Mouse (Mus musculus) hindbrain, embryonic 15.5 days (tissue): ENCODE measurements at regions not wholly inside any gene's neighbourhood (a gene's known extent, or its start where the extent isn't known, plus 50 kb on each side); places are given as distances from the start of the nearest gene placed in this dataset.

ENCODE experiments used
- ATAC-seq: fragments of 200-750 bp; cut with Nextera tagmentation; 2 replicates; pipeline ENCODE4 v1.8.0; 2017; ENCODE audit warnings: low read depth, moderate number of reproducible peaks, moderate TSS enrichment; ENCODE audit not compliant: low FRiP score
- H3K27ac ChIP-seq: fragments of 300-500 bp; sonication (generic); replicated peaks from 2 replicates; pipeline ENCODE4 v1.5.1; 2015; ENCODE audit warnings: mild to moderate bottlenecking, inconsistent platforms
- H3K27me3 ChIP-seq: fragments of 300-500 bp; sonication (generic); 2 replicates; pipeline ENCODE4 v1.6.1; 2015; ENCODE audit warnings: control low read depth, inconsistent platforms
- H3K36me3 ChIP-seq: fragments of 300-500 bp; sonication (generic); 2 replicates; pipeline ENCODE4 v1.6.1; 2015; ENCODE audit warnings: control low read depth, inconsistent platforms
- H3K4me1 ChIP-seq: fragments of 300-500 bp; sonication (generic); replicated peaks from 2 replicates; pipeline ENCODE4 v1.6.1; 2015; ENCODE audit warnings: control low read depth, inconsistent platforms
- H3K4me2 ChIP-seq: fragments of 300-500 bp; sonication (generic); 2 replicates; pipeline ENCODE4 v1.6.1; 2015; ENCODE audit warnings: moderate library complexity, mild to moderate bottlenecking, inconsistent platforms
- H3K4me3 ChIP-seq: fragments of 300-500 bp; sonication (generic); 2 replicates; pipeline ENCODE4 v1.5.1; 2015; ENCODE audit warnings: mild to moderate bottlenecking, inconsistent platforms
- H3K9ac ChIP-seq: fragments of 300-500 bp; sonication (generic); 2 replicates; pipeline ENCODE4 v1.6.1; 2015; ENCODE audit warnings: inconsistent platforms
- H3K9me3 ChIP-seq: fragments of 300-500 bp; sonication (generic); 2 replicates; pipeline ENCODE4 v1.6.1; 2016; ENCODE audit warnings: control low read depth, inconsistent platforms
- WGBS: fragments of 180-500 bp; shearing (Covaris S2); methylation state at CpG from one replicate; pipeline ENCODE4 v1.1.7; 2015; 5-methylcytosine and 5-hydroxymethylcytosine counted together

DNA sequence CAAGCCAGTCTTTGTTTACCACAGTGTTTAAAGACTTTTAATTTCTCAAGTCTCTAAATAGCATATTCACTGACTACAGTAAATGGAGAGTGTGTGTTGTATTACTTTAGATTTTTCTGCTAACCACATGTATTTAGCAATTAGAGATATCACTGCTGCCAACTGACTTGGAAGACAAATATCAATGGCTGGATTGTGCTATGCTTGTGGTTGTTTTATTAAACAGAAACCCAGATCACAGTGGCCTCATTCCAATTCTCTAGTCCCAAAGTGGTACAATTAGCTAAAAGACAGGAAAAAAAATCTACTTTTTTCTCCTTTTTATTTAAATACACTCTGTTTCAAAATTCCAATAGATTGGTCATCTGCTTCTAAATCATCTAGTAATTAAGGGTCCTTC, 72.6 kb downstream of the Zfp120 start:
- Histone ChIP-seq H3K9me3 (no peaks in the 10 kb centered on the region), H3K4me1 (no peaks in the 10 kb centered on the region), H3K9ac (no peak overlapping the region), H3K4me2 (no peak overlapping the region), H3K36me3 (no peaks in the 10 kb centered on the region), H3K27ac (no peak overlapping the region), H3K27me3 (no peaks in the 10 kb centered on the region), H3K4me3 (no peak overlapping the region)
- ATAC-seq, result no peak

DNA sequence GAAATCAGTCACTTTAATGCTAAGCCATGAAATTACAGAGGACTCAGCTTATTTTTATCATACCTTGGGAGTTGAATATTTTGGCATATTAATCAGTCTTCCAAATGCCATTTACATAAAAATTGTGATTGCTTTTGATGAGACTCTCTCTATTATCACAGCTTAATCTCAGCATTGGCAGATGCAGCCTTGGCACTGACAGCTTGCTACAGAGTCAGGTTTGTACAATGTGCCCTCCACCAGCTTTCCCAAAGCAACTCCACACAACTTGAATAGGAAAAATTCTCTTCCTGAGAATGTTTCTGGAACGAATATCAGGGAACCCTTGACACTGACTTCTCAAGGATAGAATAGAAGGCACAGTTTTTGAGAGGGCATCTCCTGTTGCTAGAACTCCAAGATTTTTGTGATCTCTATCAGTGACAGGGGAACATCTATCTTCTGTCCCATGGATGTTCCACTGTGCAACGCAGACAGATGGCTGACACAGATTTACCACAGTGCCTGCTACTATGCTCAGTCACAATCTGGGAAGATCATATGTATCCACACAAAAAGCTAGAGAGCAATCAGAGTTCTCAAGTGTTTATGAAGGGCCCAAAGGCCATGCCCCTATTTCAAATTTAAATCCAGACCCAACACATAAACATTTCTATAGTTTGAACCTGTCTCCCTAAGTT, 76.3 kb downstream of the Zfp120 start:
- Histone ChIP-seq H3K27me3 (no peaks in the 10 kb centered on the region), H3K9ac (no peak overlapping the region), H3K36me3 (no peaks in the 10 kb centered on the region), H3K9me3 (no peaks in the 10 kb centered on the region), H3K27ac (no peak overlapping the region), H3K4me2 (no peak overlapping the region), H3K4me3 (no peak overlapping the region), H3K4me1 (no peaks in the 10 kb centered on the region)
- 81% methylated on average over 2 of the region's 2 CpGs for WGBS
- ATAC-seq, result no peak

DNA sequence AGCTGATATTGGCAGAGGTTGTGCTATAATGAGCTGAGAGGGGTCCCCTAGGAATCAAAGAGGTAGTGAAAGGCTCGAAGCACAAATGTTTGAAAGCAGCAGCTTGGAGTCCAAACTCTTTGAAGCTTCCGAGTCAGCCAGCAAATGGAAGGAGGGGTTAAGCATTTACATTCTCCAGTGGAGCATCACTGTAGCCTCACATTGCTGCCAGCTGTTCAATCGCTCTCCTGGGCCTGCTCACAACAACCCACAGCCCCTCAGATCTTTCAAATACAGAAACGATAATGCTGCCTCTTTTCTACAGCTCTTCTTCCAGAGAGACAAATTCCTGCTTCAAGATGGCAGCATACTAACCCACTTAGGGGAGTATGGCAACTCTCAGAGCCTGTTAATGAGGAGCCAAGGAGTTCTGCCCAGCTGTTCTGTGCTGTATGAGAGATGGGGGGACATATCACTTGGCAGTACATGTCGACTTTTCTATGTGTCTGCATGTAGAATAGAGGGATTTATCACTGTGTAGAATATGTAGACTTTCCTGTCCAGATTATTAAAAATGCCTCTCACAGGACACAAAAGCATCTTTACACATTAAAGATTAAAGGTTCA, 79.8 kb downstream of the Zfp120 start:
- Histone ChIP-seq H3K27me3 (no peaks in the 10 kb centered on the region), H3K9me3 (no peaks in the 10 kb centered on the region), H3K4me1 (no peaks in the 10 kb centered on the region), H3K36me3 (no peaks in the 10 kb centered on the region), H3K4me2 (no peak overlapping the region), H3K9ac (no peak overlapping the region), H3K4me3 (no peak overlapping the region), H3K27ac (no peak overlapping the region)
- 65% methylated on average over 5 of the region's 5 CpGs for WGBS
- peak; percentile 45; the same call in 1 of the 2 replicates for ATAC-seq
